Mouse (Mus musculus) embryonic facial prominence, embryonic 14.5 days (tissue): ENCODE data around the gene Acaca. TPM values are rescaled to one million over a fixed set of nuclear protein-coding genes. Genes with fewer than 3 reads are reported as not detected.

Experiments
- ATAC-seq: fragments of 200-750 bp; cut with Nextera tagmentation; 2 replicates; pipeline ENCODE4 v1.8.0; 2017; ENCODE audit warnings: low read depth, moderate number of reproducible peaks, moderate TSS enrichment
- DNase-seq: peaks from one replicate; pipeline ENCODE4 v3.0.0-alpha.2; 2015; ENCODE audit warnings: low spot score
- H3K27ac ChIP-seq: fragments of 300-500 bp; sonication (generic); replicated peaks from 2 replicates; pipeline ENCODE4 v1.5.1; 2014; ENCODE audit warnings: low read depth, mild to moderate bottlenecking, low read length, moderate library complexity
- H3K27me3 ChIP-seq: fragments of 300-500 bp; sonication (generic); replicated peaks from 2 replicates; pipeline ENCODE4 v1.6.1; 2014; ENCODE audit warnings: low read length; ENCODE audit not compliant: control insufficient read depth, insufficient read depth
- H3K36me3 ChIP-seq: fragments of 300-500 bp; sonication (generic); 2 replicates; pipeline ENCODE4 v1.6.1; 2014; ENCODE audit warnings: low read length, mixed read lengths; ENCODE audit not compliant: control insufficient read depth, insufficient read depth
- H3K4me1 ChIP-seq: fragments of 300-500 bp; sonication (generic); 2 replicates; pipeline ENCODE4 v1.6.1; 2014; ENCODE audit warnings: antibody characterized with exemption, low read length; ENCODE audit not compliant: control insufficient read depth, insufficient read depth
- H3K4me2 ChIP-seq: fragments of 300-500 bp; sonication (generic); 2 replicates; pipeline ENCODE4 v1.6.1; 2014; ENCODE audit warnings: low read depth, mild to moderate bottlenecking, low read length, moderate library complexity, mixed read lengths
- H3K4me3 ChIP-seq: fragments of 300-500 bp; sonication (generic); 2 replicates; pipeline ENCODE4 v1.5.1; 2014; ENCODE audit warnings: low read depth, mild to moderate bottlenecking, low read length
- H3K9ac ChIP-seq: fragments of 300-500 bp; sonication (generic); 2 replicates; pipeline ENCODE4 v1.6.1; 2014; ENCODE audit warnings: low read depth, mild to moderate bottlenecking, low read length, moderate library complexity, mixed read lengths
- H3K9me3 ChIP-seq: fragments of 300-500 bp; sonication (generic); 2 replicates; pipeline ENCODE4 v1.6.1; 2016; ENCODE audit warnings: low read length; ENCODE audit not compliant: control insufficient read depth
- WGBS: fragments of 180-500 bp; shearing (Covaris S2); extraction: QIAGEN DNeasy Blood & Tissue Kit; methylation state at CpG from one replicate; pipeline ENCODE4 v1.1.7; 2014; 5-methylcytosine and 5-hydroxymethylcytosine counted together
- polyA plus RNA-seq: library from polyadenylated mRNA; unstranded; fragments of >200 nt; fragmentation: Nextera tagmentation; extraction: Ambion mirVana; gene quantifications from 2 replicates; pipeline ENCODE4 v1.2.1, GENCODE M21; 2014

The Acaca gene
- polyA plus RNA-seq, 1 experiment from 2014 or later: 17.4 TPM

DNA sequence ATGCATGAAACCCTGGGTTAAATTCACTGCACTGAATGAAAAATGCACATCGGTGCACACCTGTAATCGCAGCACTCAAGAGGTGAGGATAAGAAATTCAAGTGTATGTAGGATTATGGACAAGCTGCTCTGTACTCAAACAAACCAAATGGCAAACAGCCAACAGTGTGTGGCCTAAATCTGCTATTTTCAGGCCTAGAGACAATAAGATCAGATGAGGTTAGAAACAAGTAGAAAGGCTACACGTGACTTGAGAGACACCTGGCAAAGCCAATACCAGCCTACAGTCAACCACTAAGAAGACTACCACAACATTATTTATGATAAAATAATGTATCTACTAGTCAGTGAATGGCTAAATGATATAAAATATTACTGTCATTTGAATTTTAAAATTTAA lies 310.9 kb downstream of the Acaca start:
- H3K4me2 ChIP-seq: no peak overlapping the region
- H3K4me1 ChIP-seq: no peaks in the 10 kb centered on the region
- H3K9me3 ChIP-seq: no peaks in the 10 kb centered on the region
- no peak overlapping the region for H3K4me3 ChIP-seq
- no peak overlapping the region for H3K27ac ChIP-seq
- H3K36me3 ChIP-seq: peaks cover 14% of the 10 kb centered on the region
- no peaks in the 10 kb centered on the region for H3K27me3 ChIP-seq
- WGBS: 87% methylated on average over 3 of the region's 3 CpGs
- no peak overlapping the region for H3K9ac ChIP-seq
- ATAC-seq (no peak), DNase-seq (no peak)

DNA sequence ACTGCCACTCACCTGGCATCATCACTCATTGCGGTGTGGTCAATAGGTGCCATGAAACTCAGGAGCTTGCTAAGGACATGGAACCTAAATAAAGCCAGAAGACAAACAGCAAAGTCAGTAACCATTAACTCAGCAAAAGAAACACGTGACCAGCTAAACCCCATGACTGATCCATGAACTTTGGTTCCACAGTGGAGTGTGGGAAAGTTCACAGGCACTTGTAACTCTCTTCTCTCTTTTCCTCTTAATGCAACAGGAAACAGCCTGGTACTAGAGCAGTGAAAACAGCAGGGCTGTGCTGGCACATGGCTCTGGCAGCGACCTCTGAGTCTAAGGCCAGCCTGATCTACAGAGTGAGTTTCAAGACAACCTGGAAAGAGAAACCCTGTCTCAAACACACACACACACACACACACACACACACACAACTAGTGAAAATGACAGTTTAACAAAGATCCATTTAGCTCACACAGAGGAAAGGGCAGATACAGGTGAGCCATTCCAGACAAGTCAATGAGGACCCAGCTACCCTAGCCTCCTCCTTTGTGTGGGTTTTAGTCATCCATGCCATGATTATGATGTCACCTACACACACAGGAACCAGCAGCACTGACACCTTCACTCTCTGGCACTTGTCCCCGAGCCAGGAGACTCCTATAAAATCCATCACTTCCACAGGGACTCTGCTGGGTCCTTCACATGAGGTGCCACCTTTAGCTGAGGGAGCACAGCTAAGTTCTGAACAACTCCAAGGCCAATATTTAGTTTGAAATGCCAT lies 313.3 kb downstream of the Acaca start:
- H3K36me3 ChIP-seq: peaks cover 14% of the 10 kb centered on the region; the same call in 1 of the 2 replicates
- H3K9ac ChIP-seq: no peak overlapping the region
- WGBS: 86% methylated on average over 4 of the region's 4 CpGs
- ATAC-seq: no peak
- no peak overlapping the region for H3K4me3 ChIP-seq
- DNase-seq: no peak
- no peak overlapping the region for H3K27ac ChIP-seq
- H3K4me1 ChIP-seq: no peaks in the 10 kb centered on the region
- H3K27me3 ChIP-seq: no peaks in the 10 kb centered on the region
- no peaks in the 10 kb centered on the region for H3K9me3 ChIP-seq
- H3K4me2 ChIP-seq: no peak overlapping the region

Other genes with a start within 250 kb of the Acaca start
- 29.0 and 33.3 TPM in 2 replicates for gene Ddx52, start 187.6 kb upstream of the Acaca start, polyA plus RNA-seq
- 10.1 and 11.8 TPM in 2 replicates for gene Synrg, start 165.2 kb upstream of the Acaca start, polyA plus RNA-seq
- gene Dusp14, start 60.4 kb upstream of the Acaca start, polyA plus RNA-seq: 17.6 and 21.1 TPM in 2 replicates
- gene Tada2a, start 72 bp upstream of the Acaca start, polyA plus RNA-seq: 29.4 and 33.9 TPM in 2 replicates
- gene Gm11437, start 37.8 kb downstream of the Acaca start, polyA plus RNA-seq: not detected in 2 replicates